ENCODE assay signal across 20 mouse cellular contexts in the genomic region with DNA sequence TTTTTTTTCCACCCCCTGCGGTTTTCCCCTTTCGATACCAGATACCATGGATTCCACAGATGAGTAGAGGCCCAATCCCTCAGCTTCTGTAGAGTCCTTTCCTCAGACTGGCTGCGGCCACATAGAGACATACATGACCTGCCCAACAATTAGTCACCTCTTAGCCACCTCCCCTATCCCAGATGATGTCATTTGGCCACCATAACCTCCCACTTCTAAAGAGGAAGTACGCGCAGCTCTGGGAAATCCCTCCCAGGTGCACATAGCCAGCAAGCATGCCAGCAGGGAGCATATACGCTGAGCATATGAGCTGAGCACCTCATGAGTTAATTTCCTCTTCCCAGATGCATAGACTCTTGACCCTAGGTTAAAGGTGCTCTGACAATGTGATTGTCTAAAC. TPM values are rescaled to one million over a fixed set of nuclear protein-coding genes. Genes with fewer than 3 reads are reported as not detected.
DNase-seq lines count a peak whose midpoint lies in the region; ATAC-seq and TF ChIP-seq lines count a peak whose summit lies in the region.
"Had no signal": no experiment of that assay in that cellular context is flagged by ENCODE, and none has a peak within 500 bp of the region (broad histone marks: within the 10 kb centered on the region; RNA-seq: fewer than 3 reads in every experiment).

No protein-coding gene starts in this region.

- no peak overlapping the region for H3K27ac ChIP-seq in intestine, postnatal 0 days (ENCODE audit: low read depth, low read length)
- H3K27ac ChIP-seq in forebrain, embryonic 15.5 days (replicated peaks), result no peak overlapping the region
- H3K27ac ChIP-seq: hindbrain, embryonic 15.5 days; midbrain, embryonic 12.5 days had no signal

- no peaks in the 10 kb centered on the region for H3K27me3 ChIP-seq in G1E (ENCODE audit: insufficient read depth, low read length)
- H3K27me3 ChIP-seq in intestine, postnatal 0 days (replicated peaks; ENCODE audit: control insufficient read depth, insufficient read depth, low read length), result no peaks in the 10 kb centered on the region
- H3K27me3 ChIP-seq in forebrain, embryonic 15.5 days, result no peaks in the 10 kb centered on the region
- H3K27me3 ChIP-seq: hindbrain, embryonic 15.5 days; midbrain, embryonic 12.5 days had no signal

- intact Hi-C loops in heart, postnatal 25 days (cut with DNase I), result no loop called here

- peak; percentile 82 for DNase-seq in heart, adult 11 months
- DNase-seq in heart, postnatal 25 days (ENCODE audit: low spot score), result no peak
- DNase-seq in G1E (ENCODE audit: low spot score), result peak; percentile 36
- no peak for DNase-seq in layer of hippocampus, adult 9-11 months
- no peak for DNase-seq in left cerebral cortex, adult 11 months (ENCODE audit: low spot score)
- DNase-seq: adrenal gland, postnatal 14 days; cerebellum, adult 9-11 months; forebrain, postnatal 0 days; gastrocnemius, postnatal 14 days; thymus, postnatal 4 days had no signal

- no peaks in the 10 kb centered on the region for H3K36me3 ChIP-seq in G1E (replicated peaks)
- H3K36me3 ChIP-seq in intestine, postnatal 0 days (ENCODE audit: control insufficient read depth, insufficient read depth), result no peaks in the 10 kb centered on the region
- H3K36me3 ChIP-seq in forebrain, embryonic 15.5 days, result no peaks in the 10 kb centered on the region
- H3K36me3 ChIP-seq: hindbrain, embryonic 15.5 days; midbrain, embryonic 12.5 days had no signal

- H3K4me1 ChIP-seq in G1E (ENCODE audit: insufficient read depth, low read depth, low read length), result peaks cover 38% of the 10 kb centered on the region
- no peaks in the 10 kb centered on the region for H3K4me1 ChIP-seq in intestine, postnatal 0 days (replicated peaks; ENCODE audit: control insufficient read depth, insufficient read depth, low read length)
- no peaks in the 10 kb centered on the region for H3K4me1 ChIP-seq in forebrain, embryonic 15.5 days
- H3K4me1 ChIP-seq: hindbrain, embryonic 15.5 days; midbrain, embryonic 12.5 days had no signal

- no peak overlapping the region for H3K4me3 ChIP-seq in G1E (ENCODE audit: low read depth, low read length)
- no peak overlapping the region for H3K4me3 ChIP-seq in intestine, postnatal 0 days (ENCODE audit: low read depth, low read length)
- no peak overlapping the region for H3K4me3 ChIP-seq in forebrain, embryonic 15.5 days
- H3K4me3 ChIP-seq: erythroblast, embryonic 14.5 days; hindbrain, embryonic 15.5 days; midbrain, embryonic 12.5 days had no signal

- H3K4me2 ChIP-seq in intestine, postnatal 0 days (replicated peaks; ENCODE audit: low read depth), result no peak overlapping the region; the same call in 1 of the 2 replicates
- H3K4me2 ChIP-seq in forebrain, embryonic 15.5 days (replicated peaks), result no peak overlapping the region
- H3K4me2 ChIP-seq: hindbrain, embryonic 15.5 days; midbrain, embryonic 12.5 days had no signal

- peak; percentile 22; the same call in 1 of the 2 replicates for ATAC-seq in G1E (ENCODE audit: extremely low read depth, insufficient number of reproducible peaks, low FRiP score, poor library complexity, severe bottlenecking)
- ATAC-seq in intestine, postnatal 0 days, result peak; percentile 72
- ATAC-seq in monocyte, adult 5-6 weeks (replicated peaks; ENCODE audit: insufficient number of reproducible peaks, low FRiP score, low TSS enrichment, poor library complexity, severe bottlenecking), result peak; percentile 44; the same call in 1 of the 2 replicates
- no peak for ATAC-seq in forebrain, embryonic 15.5 days (replicated peaks)
- ATAC-seq: forebrain, postnatal 0 days had no signal

- no peak overlapping the region for H3K9ac ChIP-seq in intestine, postnatal 0 days (ENCODE audit: low read depth, low read length)
- H3K9ac ChIP-seq in forebrain, embryonic 15.5 days (replicated peaks), result no peak overlapping the region
- H3K9ac ChIP-seq: forebrain, postnatal 0 days; hindbrain, embryonic 15.5 days; midbrain, embryonic 12.5 days had no signal

- 75% methylated on average over 6 of the region's 6 CpGs for WGBS in intestine, postnatal 0 days
- WGBS in forebrain, embryonic 15.5 days, result 90% methylated on average over 6 of the region's 6 CpGs

- no peak for TF ChIP-seq CTCF in G1E (IDR thresholded peaks at IDR 0.05; ENCODE audit: low read depth, low read length)
- TF ChIP-seq CTCF in intestine, postnatal 0 days (IDR thresholded peaks at IDR 0.05; ENCODE audit: low read depth), result no peak

- no peaks in the 10 kb centered on the region for H3K9me3 ChIP-seq in G1E (replicated peaks)
- no peaks in the 10 kb centered on the region for H3K9me3 ChIP-seq in intestine, postnatal 0 days (ENCODE audit: control insufficient read depth)
- H3K9me3 ChIP-seq in forebrain, embryonic 15.5 days, result no peaks in the 10 kb centered on the region
- H3K9me3 ChIP-seq: hindbrain, embryonic 15.5 days; midbrain, embryonic 12.5 days had no signal

RNA-seq across cellular contexts. Expression of a gene that starts 26.2 kb away (rescaled TPM):
- 1 to 10 TPM; 6.5 to 8.4 TPM for total RNA-seq in heart, postnatal 25 days (2021)
- 1.7 TPM in 1 of 2 replicates, not detected in the other for total RNA-seq in G1E (2014; fragmentation: Nextera tagmentation)
- 0.16 TPM in 1 of 2 replicates, not detected in the other for total RNA-seq in G1E (2017)
- not detected in 2 replicates for polyA plus RNA-seq in G1E (2012)
- polyA plus RNA-seq in intestine, postnatal 0 days (2015; fragmentation: Nextera tagmentation; extraction: Ambion mirVana), result 1.6 and 1.8 TPM in 2 replicates
- not detected in 3 replicates for total RNA-seq in monocyte, adult 5-6 weeks (2017)
- 0.34 and 0.41 TPM in 2 replicates for polyA plus RNA-seq in forebrain, embryonic 15.5 days (2015; fragmentation: Nextera tagmentation; extraction: Ambion mirVana)
- polyA plus RNA-seq: erythroblast, embryonic 14.5 days; stomach, embryonic 14.5 days had no signal

RNA-seq across cellular contexts. Expression of a gene that starts 44.7 kb away (rescaled TPM):
- 100 to 1,000 TPM; 481 to 520 TPM for total RNA-seq in heart, postnatal 25 days (2021)
- total RNA-seq in G1E (2014; fragmentation: Nextera tagmentation) (22.7 and 25.7 TPM in 2 replicates), G1E (2017) (2.8 and 4.3 TPM in 2 replicates)
- polyA plus RNA-seq in G1E (2012), result 5.0 and 5.4 TPM in 2 replicates
- 16.6 and 16.9 TPM in 2 replicates for polyA plus RNA-seq in intestine, postnatal 0 days (2015; fragmentation: Nextera tagmentation; extraction: Ambion mirVana)
- total RNA-seq in monocyte, adult 5-6 weeks (2017), result not detected in 3 replicates
- polyA plus RNA-seq in forebrain, embryonic 15.5 days (2015; fragmentation: Nextera tagmentation; extraction: Ambion mirVana), result 0.22 and 0.42 TPM in 2 replicates

RNA-seq across cellular contexts. Expression of a gene that starts 45.8 kb away (rescaled TPM):
- 10 to 100 TPM; 25.8 to 28.0 TPM for total RNA-seq in heart, postnatal 25 days (2021)
- total RNA-seq in G1E (2014; fragmentation: Nextera tagmentation) (56.4 and 60.6 TPM in 2 replicates), G1E (2017) (26.4 and 28.4 TPM in 2 replicates)
- 355 and 468 TPM in 2 replicates for polyA plus RNA-seq in G1E (2012)
- 55.3 and 58.8 TPM in 2 replicates for polyA plus RNA-seq in intestine, postnatal 0 days (2015; fragmentation: Nextera tagmentation; extraction: Ambion mirVana)
- total RNA-seq in monocyte, adult 5-6 weeks (2017), result 14.6 to 25.9 TPM (median 16.7 TPM) in 3 replicates
- 131 and 141 TPM in 2 replicates for polyA plus RNA-seq in forebrain, embryonic 15.5 days (2015; fragmentation: Nextera tagmentation; extraction: Ambion mirVana)

RNA-seq across cellular contexts. Expression of a gene that starts 48.7 kb away (rescaled TPM):
- total RNA-seq in heart, postnatal 25 days (2021), result under 1 TPM; 0.16 to 0.53 TPM
- total RNA-seq in G1E (2014; fragmentation: Nextera tagmentation), result 62.1 and 77.0 TPM in 2 replicates
- 4.9 and 5.3 TPM in 2 replicates for total RNA-seq in G1E (2017)
- 2.2 and 3.0 TPM in 2 replicates for polyA plus RNA-seq in G1E (2012)
- polyA plus RNA-seq in intestine, postnatal 0 days (2015; fragmentation: Nextera tagmentation; extraction: Ambion mirVana), result 0.23 and 0.33 TPM in 2 replicates
- 5.9 to 10.5 TPM (median 6.7 TPM) in 3 replicates for total RNA-seq in monocyte, adult 5-6 weeks (2017)
- 0.55 and 0.59 TPM in 2 replicates for polyA plus RNA-seq in forebrain, embryonic 15.5 days (2015; fragmentation: Nextera tagmentation; extraction: Ambion mirVana)
- polyA plus RNA-seq: erythroblast, embryonic 14.5 days had no signal

RNA-seq across cellular contexts. Expression of a gene that starts 59.9 kb away (rescaled TPM):
- total RNA-seq in heart, postnatal 25 days (2021), result not detected
- total RNA-seq in G1E (2014; fragmentation: Nextera tagmentation) (4.7 TPM in 1 of 2 replicates, not detected in the other), G1E (2017) (not detected in 2 replicates)
- polyA plus RNA-seq in G1E (2012), result 1,146 and 1,190 TPM in 2 replicates
- 0.38 TPM in 1 of 2 replicates, not detected in the other for polyA plus RNA-seq in intestine, postnatal 0 days (2015; fragmentation: Nextera tagmentation; extraction: Ambion mirVana)
- not detected in 3 replicates for total RNA-seq in monocyte, adult 5-6 weeks (2017)
- polyA plus RNA-seq in forebrain, embryonic 15.5 days (2015; fragmentation: Nextera tagmentation; extraction: Ambion mirVana), result not detected in 2 replicates
- total RNA-seq: adrenal gland, postnatal 14 days; forebrain, postnatal 0 days; gastrocnemius, postnatal 14 days; layer of hippocampus, postnatal 14 days had no signal
- polyA plus RNA-seq: forebrain, postnatal 0 days; hindbrain, embryonic 15.5 days; kidney, embryonic 16.5 days; limb, embryonic 11.5 days; midbrain, embryonic 12.5 days; stomach, embryonic 14.5 days had no signal

Comparison
In these comparisons a context has a peak if more than half of its experiments do, and no peak if none do; other contexts are left out.
1. DNase-seq: peak in heart, adult 11 months (single experiment) and G1E (single experiment); none in heart, postnatal 25 days (single experiment), layer of hippocampus, adult 9-11 months (single experiment) and left cerebral cortex, adult 11 months (single experiment).
2. RNA of a gene that starts 44.7 kb away (total RNA-seq): 481 to 520 TPM in heart, postnatal 25 days; 2.8 to 25.7 TPM in G1E and not detected in monocyte, adult 5-6 weeks; every median in the first group is over 10 times any median in the second.